Mouse (Mus musculus): Measurements from ENCODE around the gene Adh6a. TPM values are rescaled to one million over a fixed set of nuclear protein-coding genes. Genes with fewer than 3 reads are reported as not detected.

The Adh6a gene
- polyA plus RNA-seq, 1 experiment from 2014 or later: 1.8 TPM

GRCm38 (mm10) chr3:138309910-138310309 lies 3.2 kb upstream of the Adh6a start:
- Histone ChIP-seq H3K9me3 (ENCODE audit: control insufficient read depth, low read length) (no peaks in the 10 kb centered on the region), H3K4me1 (ENCODE audit: control insufficient read depth, insufficient read depth, low read length) (peaks cover 17% of the 10 kb centered on the region), H3K9ac (ENCODE audit: low read depth, low read length) (no peak overlapping the region), H3K4me2 (ENCODE audit: low read depth, low read length) (no peak overlapping the region), H3K4me3 (ENCODE audit: low read length) (no peak overlapping the region), H3K36me3 (ENCODE audit: control insufficient read depth, insufficient read depth, low read length) (no peaks in the 10 kb centered on the region), H3K27me3 (replicated peaks; ENCODE audit: control insufficient read depth, insufficient read depth, low read length) (no peaks in the 10 kb centered on the region), H3K27ac (ENCODE audit: low read length) (no peak overlapping the region)
- 72% methylated on average over 8 of the region's 8 CpGs for WGBS
- ATAC-seq: no peak

- no peak for ATAC-seq
- Histone ChIP-seq H3K27ac (ENCODE audit: low read length) (no peak overlapping the region), H3K4me3 (ENCODE audit: low read length) (no peak overlapping the region), H3K27me3 (replicated peaks; ENCODE audit: control insufficient read depth, insufficient read depth, low read length) (no peaks in the 10 kb centered on the region), H3K4me1 (ENCODE audit: control insufficient read depth, insufficient read depth, low read length) (peaks cover 6% of the 10 kb centered on the region; the same call in 1 of the 2 replicates), H3K4me2 (ENCODE audit: low read depth, low read length) (no peak overlapping the region), H3K36me3 (ENCODE audit: control insufficient read depth, insufficient read depth, low read length) (no peaks in the 10 kb centered on the region), H3K9ac (ENCODE audit: low read depth, low read length) (no peak overlapping the region), H3K9me3 (ENCODE audit: control insufficient read depth, low read length) (no peaks in the 10 kb centered on the region)
- 90% methylated on average over 6 of the region's 6 CpGs for WGBS
Measured at GRCm38 (mm10) chr3:138311015-138311414, 2.1 kb upstream of the Adh6a start.

GRCm38 (mm10) chr3:138316908-138317472 lies 3.9 kb downstream of the Adh6a start:
- ATAC-seq: no peak
- no peaks in the 10 kb centered on the region for H3K9me3 ChIP-seq (ENCODE audit: control insufficient read depth, low read length)
- no peak overlapping the region for H3K4me3 ChIP-seq (ENCODE audit: low read length)
- H3K27ac ChIP-seq (ENCODE audit: low read length): no peak overlapping the region
- WGBS: 80% methylated on average over 2 of the region's 2 CpGs
- no peaks in the 10 kb centered on the region for H3K27me3 ChIP-seq (replicated peaks; ENCODE audit: control insufficient read depth, insufficient read depth, low read length)
- no peak overlapping the region for H3K4me2 ChIP-seq (ENCODE audit: low read depth, low read length)
- no peaks in the 10 kb centered on the region for H3K36me3 ChIP-seq (ENCODE audit: control insufficient read depth, insufficient read depth, low read length)
- H3K9ac ChIP-seq (ENCODE audit: low read depth, low read length): no peak overlapping the region
- 0 out of 2 replicates have a peak, but pooled peaks cover 3% of the 10 kb centered on the region for H3K4me1 ChIP-seq (ENCODE audit: control insufficient read depth, insufficient read depth, low read length)

- no peaks in the 10 kb centered on the region for H3K4me1 ChIP-seq (ENCODE audit: control insufficient read depth, insufficient read depth, low read length)
- no peak for ATAC-seq
- no peak overlapping the region for H3K27ac ChIP-seq (ENCODE audit: low read length)
- no peak overlapping the region for H3K4me3 ChIP-seq (ENCODE audit: low read length)
- H3K9me3 ChIP-seq (ENCODE audit: control insufficient read depth, low read length): no peaks in the 10 kb centered on the region
- H3K9ac ChIP-seq (ENCODE audit: low read depth, low read length): no peak overlapping the region
- no peaks in the 10 kb centered on the region for H3K36me3 ChIP-seq (ENCODE audit: control insufficient read depth, insufficient read depth, low read length)
- WGBS: 93% methylated on average over 17 of the region's 17 CpGs
- H3K4me2 ChIP-seq (ENCODE audit: low read depth, low read length): no peak overlapping the region
- no peaks in the 10 kb centered on the region for H3K27me3 ChIP-seq (replicated peaks; ENCODE audit: control insufficient read depth, insufficient read depth, low read length)
Measured at GRCm38 (mm10) chr3:138325001-138325400, 11.9 kb downstream of the Adh6a start.

GRCm38 (mm10) chr3:138325466-138325865 lies 12.4 kb downstream of the Adh6a start:
- H3K4me3 ChIP-seq (ENCODE audit: low read length): no peak overlapping the region
- no peak overlapping the region for H3K9ac ChIP-seq (ENCODE audit: low read depth, low read length)
- no peaks in the 10 kb centered on the region for H3K27me3 ChIP-seq (replicated peaks; ENCODE audit: control insufficient read depth, insufficient read depth, low read length)
- no peaks in the 10 kb centered on the region for H3K9me3 ChIP-seq (ENCODE audit: control insufficient read depth, low read length)
- WGBS: 92% methylated on average over 6 of the region's 6 CpGs
- H3K36me3 ChIP-seq (ENCODE audit: control insufficient read depth, insufficient read depth, low read length): no peaks in the 10 kb centered on the region
- H3K4me1 ChIP-seq (ENCODE audit: control insufficient read depth, insufficient read depth, low read length): no peaks in the 10 kb centered on the region
- H3K4me2 ChIP-seq (ENCODE audit: low read depth, low read length): no peak overlapping the region
- ATAC-seq: no peak
- H3K27ac ChIP-seq (ENCODE audit: low read length): no peak overlapping the region

- Histone ChIP-seq H3K27me3 (replicated peaks; ENCODE audit: control insufficient read depth, insufficient read depth, low read length) (no peaks in the 10 kb centered on the region), H3K36me3 (ENCODE audit: control insufficient read depth, insufficient read depth, low read length) (no peaks in the 10 kb centered on the region), H3K4me3 (ENCODE audit: low read length) (no peak overlapping the region), H3K9me3 (ENCODE audit: control insufficient read depth, low read length) (no peaks in the 10 kb centered on the region), H3K27ac (ENCODE audit: low read length) (no peak overlapping the region), H3K9ac (ENCODE audit: low read depth, low read length) (no peak overlapping the region), H3K4me2 (ENCODE audit: low read depth, low read length) (no peak overlapping the region), H3K4me1 (ENCODE audit: control insufficient read depth, insufficient read depth, low read length) (no peaks in the 10 kb centered on the region)
- WGBS: 72% methylated on average over 8 of the region's 8 CpGs
- no peak for ATAC-seq
Measured at GRCm38 (mm10) chr3:138333910-138334309, 20.8 kb downstream of the Adh6a start.

GRCm38 (mm10) chr3:138334320-138334719 lies 21.2 kb downstream of the Adh6a start:
- no peaks in the 10 kb centered on the region for H3K36me3 ChIP-seq (ENCODE audit: control insufficient read depth, insufficient read depth, low read length)
- no peak for ATAC-seq
- no peak overlapping the region for H3K4me2 ChIP-seq (ENCODE audit: low read depth, low read length)
- 63% methylated on average over 4 of the region's 4 CpGs for WGBS
- H3K9me3 ChIP-seq (ENCODE audit: control insufficient read depth, low read length): no peaks in the 10 kb centered on the region
- H3K27me3 ChIP-seq (replicated peaks; ENCODE audit: control insufficient read depth, insufficient read depth, low read length): no peaks in the 10 kb centered on the region
- H3K27ac ChIP-seq (ENCODE audit: low read length): no peak overlapping the region
- no peaks in the 10 kb centered on the region for H3K4me1 ChIP-seq (ENCODE audit: control insufficient read depth, insufficient read depth, low read length)
- H3K9ac ChIP-seq (ENCODE audit: low read depth, low read length): no peak overlapping the region
- no peak overlapping the region for H3K4me3 ChIP-seq (ENCODE audit: low read length)

GRCm38 (mm10) chr3:138335566-138335965 lies 22.5 kb downstream of the Adh6a start:
- Histone ChIP-seq H3K9me3 (ENCODE audit: control insufficient read depth, low read length) (no peaks in the 10 kb centered on the region), H3K27me3 (replicated peaks; ENCODE audit: control insufficient read depth, insufficient read depth, low read length) (no peaks in the 10 kb centered on the region), H3K27ac (ENCODE audit: low read length) (no peak overlapping the region), H3K4me1 (ENCODE audit: control insufficient read depth, insufficient read depth, low read length) (no peaks in the 10 kb centered on the region), H3K4me3 (ENCODE audit: low read length) (no peak overlapping the region), H3K9ac (ENCODE audit: low read depth, low read length) (no peak overlapping the region), H3K36me3 (ENCODE audit: control insufficient read depth, insufficient read depth, low read length) (no peaks in the 10 kb centered on the region), H3K4me2 (ENCODE audit: low read depth, low read length) (no peak overlapping the region)
- no peak for ATAC-seq
- 97% methylated on average over 1 of the region's 1 CpGs for WGBS

GRCm38 (mm10) chr3:138336104-138336754 lies 23.1 kb downstream of the Adh6a start:
- H3K9ac ChIP-seq (ENCODE audit: low read depth, low read length): no peak overlapping the region
- no peak overlapping the region for H3K4me3 ChIP-seq (ENCODE audit: low read length)
- no peak overlapping the region for H3K27ac ChIP-seq (ENCODE audit: low read length)
- WGBS: 57% methylated on average over 3 of the region's 3 CpGs
- H3K4me1 ChIP-seq (ENCODE audit: control insufficient read depth, insufficient read depth, low read length): no peaks in the 10 kb centered on the region
- H3K36me3 ChIP-seq (ENCODE audit: control insufficient read depth, insufficient read depth, low read length): no peaks in the 10 kb centered on the region
- H3K4me2 ChIP-seq (ENCODE audit: low read depth, low read length): no peak overlapping the region
- no peak for ATAC-seq
- no peaks in the 10 kb centered on the region for H3K27me3 ChIP-seq (replicated peaks; ENCODE audit: control insufficient read depth, insufficient read depth, low read length)
- H3K9me3 ChIP-seq (ENCODE audit: control insufficient read depth, low read length): no peaks in the 10 kb centered on the region

- Histone ChIP-seq H3K36me3 (ENCODE audit: control insufficient read depth, insufficient read depth, low read length) (no peaks in the 10 kb centered on the region), H3K4me3 (ENCODE audit: low read length) (no peak within 1 kb of the TSS), H3K9me3 (ENCODE audit: control insufficient read depth, low read length) (no peaks in the 10 kb centered on the region), H3K4me1 (ENCODE audit: control insufficient read depth, insufficient read depth, low read length) (no peaks in the 10 kb centered on the region), H3K27me3 (replicated peaks; ENCODE audit: control insufficient read depth, insufficient read depth, low read length) (no peaks in the 10 kb centered on the region), H3K9ac (ENCODE audit: low read depth, low read length) (no peak within 1 kb of the TSS), H3K27ac (ENCODE audit: low read length) (no peak within 1 kb of the TSS; the same call in 1 of the 2 replicates), H3K4me2 (ENCODE audit: low read depth, low read length) (no peak within 1 kb of the TSS)
- ATAC-seq: no peak
- WGBS: 76% methylated on average over 14 of the region's 14 CpGs
Measured at GRCm38 (mm10) chr3:138341471-138341870, 28.4 kb downstream of the Adh6a start, which contains the start of gene Adh6b. TSS of gene Adh6b (plus strand) at chr3:138341775.

Data from intestine, embryonic 16.5 days (tissue).